ENCODE assay signal across 9 mouse cellular contexts in genomic region chr12:88579974-88580373, GRCm38 (mm10).
A peak's percentile ranks its signal among the peaks of the same experiment; 100 is the strongest.
DNase-seq lines count a peak whose midpoint lies in the region; ATAC-seq and TF ChIP-seq lines count a peak whose summit lies in the region.
"Had no signal": no experiment of that assay in that cellular context is flagged by ENCODE, and none has a peak within 500 bp of the region (broad histone marks: within the 10 kb centered on the region; RNA-seq: fewer than 3 reads in every experiment).

No protein-coding gene starts in this region.

- 18% methylated on average over 8 of the region's 8 CpGs for WGBS in embryonic facial prominence, embryonic 10.5 days
- WGBS in hindbrain, embryonic 14.5 days = 18% methylated on average over 8 of the region's 8 CpGs
- 27% methylated on average over 8 of the region's 8 CpGs for WGBS in midbrain, postnatal 0 days

- H3K4me3 ChIP-seq in embryonic facial prominence, embryonic 10.5 days = no peak overlapping the region
- H3K4me3 ChIP-seq in hindbrain, embryonic 14.5 days (replicated peaks; ENCODE audit: low read length) = no peak overlapping the region
- H3K4me3 ChIP-seq in midbrain, postnatal 0 days (ENCODE audit: low read depth, low read length) = no peak overlapping the region

- TF ChIP-seq CTCF in midbrain, postnatal 0 days (IDR thresholded peaks at IDR 0.05) = no peak; the same call in 1 of the 2 replicates

- H3K4me2 ChIP-seq in hindbrain, embryonic 14.5 days (replicated peaks) = 0 out of 2 replicates have a peak overlapping the region, but pooled peaks have one; percentile 0
- H3K4me2 ChIP-seq in midbrain, postnatal 0 days (ENCODE audit: low read depth, low read length, poor library complexity, severe bottlenecking) = no peak overlapping the region
- H3K4me2 ChIP-seq: lung, embryonic 14.5 days had no signal

- no peak overlapping the region for H3K27ac ChIP-seq in embryonic facial prominence, embryonic 10.5 days (replicated peaks)
- H3K27ac ChIP-seq in hindbrain, embryonic 14.5 days = peak overlapping the region; percentile 67; the same call in 1 of the 2 replicates
- H3K27ac ChIP-seq in midbrain, postnatal 0 days (ENCODE audit: low read depth, low read length) = no peak overlapping the region

- no peaks in the 10 kb centered on the region for H3K27me3 ChIP-seq in embryonic facial prominence, embryonic 10.5 days (replicated peaks; ENCODE audit: low read depth, poor library complexity, severe bottlenecking)
- no peaks in the 10 kb centered on the region for H3K27me3 ChIP-seq in hindbrain, embryonic 14.5 days (ENCODE audit: control insufficient read depth, insufficient read depth, low read length)
- no peaks in the 10 kb centered on the region for H3K27me3 ChIP-seq in midbrain, postnatal 0 days (ENCODE audit: insufficient read depth, low read length)

- H3K36me3 ChIP-seq in embryonic facial prominence, embryonic 10.5 days (replicated peaks) = no peaks in the 10 kb centered on the region
- no peaks in the 10 kb centered on the region for H3K36me3 ChIP-seq in hindbrain, embryonic 14.5 days (replicated peaks; ENCODE audit: control insufficient read depth, insufficient read depth)
- H3K36me3 ChIP-seq in midbrain, postnatal 0 days (ENCODE audit: insufficient read depth, low read length) = no peaks in the 10 kb centered on the region

- H3K9me3 ChIP-seq in embryonic facial prominence, embryonic 10.5 days = no peaks in the 10 kb centered on the region
- H3K9me3 ChIP-seq in hindbrain, embryonic 14.5 days (ENCODE audit: control insufficient read depth, low read length) = no peaks in the 10 kb centered on the region
- H3K9me3 ChIP-seq in midbrain, postnatal 0 days (ENCODE audit: low read length) = no peaks in the 10 kb centered on the region

- DNase-seq in adrenal gland, postnatal 14 days = peak; percentile 3
- DNase-seq in adrenal gland, adult 18-20 months (ENCODE audit: low spot score in 2 of 2) = no peak
- peak; percentile 24 for DNase-seq in embryonic facial prominence, embryonic 10.5 days (ENCODE audit: low spot score)
- DNase-seq in hindbrain, embryonic 14.5 days (ENCODE audit: low spot score) = peak; percentile 32
- peak; percentile 59 for DNase-seq in midbrain, postnatal 0 days (ENCODE audit: low spot score)
- no peak for DNase-seq in T-cell, adult 2 months (ENCODE audit: low spot score)
- no peak for DNase-seq in natural killer cell, adult 2 months (ENCODE audit: low spot score in 2 of 2)
- no peak for DNase-seq in adrenal gland, postnatal 10 days
- DNase-seq: lung, embryonic 14.5 days had no signal

- H3K4me1 ChIP-seq in embryonic facial prominence, embryonic 10.5 days = peaks cover 4% of the 10 kb centered on the region; the same call in 1 of the 2 replicates
- H3K4me1 ChIP-seq in hindbrain, embryonic 14.5 days (replicated peaks; ENCODE audit: control insufficient read depth, insufficient read depth, low read length) = no peaks in the 10 kb centered on the region
- H3K4me1 ChIP-seq in midbrain, postnatal 0 days (ENCODE audit: insufficient read depth, low read length) = no peaks in the 10 kb centered on the region

- ATAC-seq in hindbrain, embryonic 14.5 days (ENCODE audit: low FRiP score) = peak; percentile 73
- 0 out of 2 replicates have a peak, but pooled peaks have one; percentile 49 for ATAC-seq in midbrain, postnatal 0 days (ENCODE audit: low FRiP score)

- H3K9ac ChIP-seq in hindbrain, embryonic 14.5 days = no peak overlapping the region
- no peak overlapping the region for H3K9ac ChIP-seq in midbrain, postnatal 0 days (replicated peaks; ENCODE audit: low read length, poor library complexity, severe bottlenecking)
- H3K9ac ChIP-seq: lung, embryonic 14.5 days had no signal

Comparison
In these comparisons a context has a peak if more than half of its experiments do, and no peak if none do; other contexts are left out.
1. DNase-seq: peak in adrenal gland, postnatal 14 days (single experiment), embryonic facial prominence, embryonic 10.5 days (single experiment), hindbrain, embryonic 14.5 days (single experiment) and midbrain, postnatal 0 days (single experiment); none in adrenal gland, adult 18-20 months (0 of 2), T-cell, adult 2 months (single experiment), natural killer cell, adult 2 months (0 of 2) and adrenal gland, postnatal 10 days (single experiment).